Mouse (Mus musculus) CD4-positive naive resting alpha-beta T cell, adult 76 days (primary cell): ENCODE results near the gene Ifi27l2a. TPM values are rescaled to one million over a fixed set of nuclear protein-coding genes. Genes with fewer than 3 reads are reported as not detected.

Source experiments
- total RNA-seq: library from RNA; stranded (reverse); gene quantifications from one replicate; pipeline ENCODE4 v1.2.4, GENCODE M21; 2023

Ifi27l2a gene
- 214 TPM for total RNA-seq

DNA sequence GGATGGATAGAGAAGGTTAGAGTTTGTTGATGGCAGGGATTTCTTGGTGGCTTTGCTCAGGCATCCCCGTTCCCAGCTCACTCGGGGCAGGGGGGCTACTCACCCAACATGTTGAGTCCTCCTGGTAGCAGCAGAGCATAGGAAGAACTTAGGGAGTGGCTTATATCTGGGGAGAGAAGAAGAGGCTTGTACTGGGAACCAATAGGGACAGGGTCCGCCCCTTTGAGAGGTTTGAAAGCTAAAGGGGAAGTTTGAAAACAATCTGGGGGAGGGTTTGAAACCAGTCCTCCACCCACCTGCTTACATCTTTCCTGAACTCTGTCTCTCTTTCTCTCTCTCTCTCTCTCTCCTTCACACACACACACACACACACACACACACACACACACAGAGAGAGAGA, at the start of gene Ifi27l2a:
TSS of gene Ifi27l2a (minus strand) at position 157 of the 400 bp plus-strand sequence.

DNA sequence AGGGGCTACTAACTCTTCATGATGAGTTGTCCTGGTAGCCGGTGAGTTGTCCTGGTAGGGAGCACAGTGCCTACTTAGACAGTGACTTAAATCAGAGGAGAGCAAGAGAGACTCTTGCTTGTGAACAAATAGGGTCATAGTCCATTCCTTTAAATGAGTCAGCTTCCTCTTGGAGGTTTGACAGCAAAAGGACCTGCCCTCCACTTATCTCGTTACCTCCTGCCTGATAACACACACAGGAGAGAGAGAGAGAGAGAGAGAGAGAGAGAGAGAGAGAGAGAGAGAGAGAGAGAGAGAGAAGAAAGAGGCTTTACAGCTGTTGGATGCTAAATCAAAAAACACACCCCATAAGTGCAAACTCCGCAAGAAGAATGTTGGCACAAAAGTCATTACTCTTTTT, 13.7 kb upstream of the Ifi27l2a start, which contains the start of gene Ifi27l2b:
TSS of gene Ifi27l2b (minus strand) at position 84 of the 400 bp plus-strand sequence.

DNA sequence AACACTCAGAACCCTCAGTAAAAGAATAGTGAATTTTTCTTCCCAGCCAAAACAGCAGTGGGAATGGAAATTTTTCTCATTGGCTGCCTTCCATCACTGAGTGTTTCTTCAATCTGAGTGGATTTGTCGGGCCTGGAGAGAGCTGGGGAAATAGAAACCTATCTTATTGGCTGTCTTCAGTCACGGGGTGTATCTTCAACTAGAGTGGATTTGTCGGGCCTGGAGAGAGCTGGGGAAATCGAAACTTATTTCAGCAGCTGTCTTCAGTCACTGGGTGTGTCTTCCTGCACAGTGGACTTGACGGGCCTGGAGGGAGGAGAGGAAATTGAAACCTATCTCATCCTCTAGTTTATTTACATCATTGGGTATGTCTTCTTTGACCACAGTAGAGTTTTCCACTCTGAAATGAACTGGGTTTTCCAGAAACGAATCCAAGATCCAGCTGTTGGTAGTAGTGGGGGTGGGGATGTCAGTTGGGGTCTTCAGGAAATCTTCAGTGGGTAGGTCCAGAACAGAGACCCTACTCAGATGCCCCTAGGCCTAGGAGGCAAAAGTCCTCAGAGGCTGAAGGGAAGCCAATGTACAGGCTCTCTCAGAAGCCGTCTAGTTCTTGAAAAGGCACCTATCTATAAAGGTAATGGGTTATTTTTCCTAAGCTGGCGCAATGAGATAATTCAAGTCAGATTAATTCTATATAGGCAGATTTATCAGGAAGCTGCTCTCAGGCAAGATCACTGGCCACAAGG, 9.3 kb downstream of the Ifi27l2a start, which contains the start of gene Ifi27:
TSS of gene Ifi27 (plus strand) at position 226 of the 746 bp plus-strand sequence.

GRCm38 (mm10) chr12:103425729-103426470, 17.6 kb downstream of the Ifi27l2a start, which contains the start of gene Ddx24:
TSS of gene Ddx24 (minus strand) at chr12:103425830.

GRCm38 (mm10) chr12:103407720-103408119, 35.8 kb downstream of the Ifi27l2a start, which contains the start of gene 9330161L09Rik:
TSS of gene 9330161L09Rik (minus strand) at chr12:103407820.

Other genes with a start within 250 kb of the Ifi27l2a start
- gene Prima1, start 201.5 kb downstream of the Ifi27l2a start, total RNA-seq = not detected
- not detected for gene Fam181a, start 132.7 kb downstream of the Ifi27l2a start, total RNA-seq
- 4.5 TPM for gene Asb2, start 87.7 kb downstream of the Ifi27l2a start, total RNA-seq
- 2.4 TPM for gene Otub2, start 55.0 kb downstream of the Ifi27l2a start, total RNA-seq
- gene 9330161L09Rik, start 35.9 kb downstream of the Ifi27l2a start, total RNA-seq = 13.2 TPM
- 236 TPM for gene Ddx24, start 17.9 kb downstream of the Ifi27l2a start, total RNA-seq
- 125 TPM for gene Ifi27, start 9.5 kb downstream of the Ifi27l2a start, total RNA-seq
- gene Ifi27l2b, start 13.5 kb upstream of the Ifi27l2a start, total RNA-seq = not detected
- not detected for gene Ppp4r4, start 88.6 kb upstream of the Ifi27l2a start, total RNA-seq
- not detected for gene Serpina10, start 187.8 kb upstream of the Ifi27l2a start, total RNA-seq
- not detected for gene Serpina6, start 213.5 kb upstream of the Ifi27l2a start, total RNA-seq
- gene Serpina16, start 232.5 kb upstream of the Ifi27l2a start, total RNA-seq = not detected